Mouse (Mus musculus) liver, postnatal 0 days (tissue): ENCODE measurements at regions not wholly inside any gene's neighbourhood (a gene's known extent, or its start where the extent isn't known, plus 50 kb on each side); places are given as distances from the start of the nearest gene placed in this dataset.

Experiments used
- CTCF ChIP-seq: sonication (generic); IDR thresholded peaks from 2 replicates; pipeline ENCODE4 v1.5.1; 2016; ENCODE audit warnings: antibody characterized with exemption, low read depth
- EP300 ChIP-seq: IDR thresholded peaks from 2 replicates; pipeline ENCODE4 v1.6.1; 2016; ENCODE audit warnings: antibody characterized with exemption, low read depth, mild to moderate bottlenecking

GRCm38 (mm10) chr1:145015623-145016022, 240.4 kb upstream of the Rgs18 start:
- no peak for TF ChIP-seq CTCF
- TF ChIP-seq EP300, result no peak
